8 mouse cellular contexts compared by ENCODE assay signal in the genomic region with DNA sequence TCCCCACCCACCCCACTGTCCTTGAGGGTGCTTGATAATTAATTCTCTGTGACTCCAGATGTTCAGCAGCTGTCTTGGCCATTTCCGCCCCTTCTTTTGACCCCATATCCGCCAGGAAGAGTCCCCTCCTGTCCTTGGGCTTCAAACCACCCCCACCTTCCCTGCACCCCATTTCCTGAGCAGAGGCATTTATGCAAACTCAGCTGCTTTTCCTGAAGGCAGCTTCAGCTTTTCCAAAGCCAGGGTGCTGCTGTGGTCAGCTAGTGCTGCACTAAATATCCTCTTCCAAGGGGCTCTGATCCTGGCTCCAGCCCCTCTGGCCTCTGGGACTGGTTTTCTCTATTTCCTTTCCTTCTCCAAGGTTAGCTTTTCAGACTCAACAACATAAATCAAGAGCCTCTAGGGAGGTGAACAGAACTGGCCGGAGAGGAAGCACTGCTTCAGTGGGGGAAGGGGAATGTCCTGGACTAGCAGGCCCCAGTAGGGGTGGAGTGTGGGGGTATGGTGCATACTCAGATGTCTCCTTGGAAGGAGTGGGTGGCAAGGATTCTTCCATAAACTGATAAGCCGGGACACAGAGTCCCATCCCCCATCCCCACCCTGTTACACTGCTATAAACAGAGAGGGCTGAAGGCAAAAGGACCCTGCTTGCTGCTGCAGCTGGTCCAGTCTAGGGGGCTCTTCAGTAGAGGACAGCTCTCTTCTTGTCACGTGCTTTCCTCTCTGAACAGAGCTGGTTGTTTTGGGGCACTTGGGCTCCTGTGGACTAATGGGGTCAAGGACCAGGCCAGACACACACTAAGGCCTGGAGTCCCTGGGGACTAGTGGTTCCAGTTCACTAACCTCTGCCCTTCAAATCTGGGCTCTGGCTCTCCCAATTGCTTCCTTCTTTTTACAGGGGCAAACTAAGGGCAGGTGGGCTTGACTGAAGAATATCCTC. TPM values are rescaled to one million over a fixed set of nuclear protein-coding genes. Genes with fewer than 3 reads are reported as not detected.
DNase-seq lines count a peak whose midpoint lies in the region; ATAC-seq lines count a peak whose summit lies in the region.

No protein-coding gene starts in this region.

- H3K4me3 ChIP-seq in heart, embryonic 11.5 days (ENCODE audit: low read depth, low read length) = no peak overlapping the region
- H3K4me3 ChIP-seq in kidney, embryonic 14.5 days (ENCODE audit: low read length) = no peak overlapping the region
- no peak overlapping the region for H3K4me3 ChIP-seq in macrophage (ENCODE audit: inconsistent target)

- no peak overlapping the region for H3K4me2 ChIP-seq in heart, embryonic 11.5 days
- 0 out of 2 replicates have a peak overlapping the region, but pooled peaks have one; percentile 6 for H3K4me2 ChIP-seq in kidney, embryonic 14.5 days (replicated peaks; ENCODE audit: low read depth, low read length)

- H3K27me3 ChIP-seq in heart, embryonic 11.5 days (ENCODE audit: control insufficient read depth, insufficient read depth, low read length) = no peaks in the 10 kb centered on the region
- no peaks in the 10 kb centered on the region for H3K27me3 ChIP-seq in kidney, embryonic 14.5 days (ENCODE audit: control insufficient read depth, insufficient read depth, low read length)

- peak; percentile 46 for DNase-seq in urinary bladder, postnatal 14 days (ENCODE audit: low spot score)
- no peak for DNase-seq in urinary bladder, adult 18-20 months (ENCODE audit: low spot score in 2 of 2)
- no peak for DNase-seq in thymus, postnatal 4 days
- DNase-seq in layer of hippocampus, postnatal 25 days (ENCODE audit: extremely low spot score in 1 of 2, low spot score in 1 of 2) = no peak

- no peaks in the 10 kb centered on the region for H3K36me3 ChIP-seq in heart, embryonic 11.5 days (ENCODE audit: control insufficient read depth, insufficient read depth, low read length)
- no peaks in the 10 kb centered on the region for H3K36me3 ChIP-seq in kidney, embryonic 14.5 days (ENCODE audit: control insufficient read depth, insufficient read depth, low read length)
- H3K36me3 ChIP-seq in macrophage (ENCODE audit: inconsistent target) = no peaks in the 10 kb centered on the region

- peaks cover 19% of the 10 kb centered on the region for H3K4me1 ChIP-seq in heart, embryonic 11.5 days (ENCODE audit: control insufficient read depth, insufficient read depth, low read length)
- peaks cover 36% of the 10 kb centered on the region for H3K4me1 ChIP-seq in kidney, embryonic 14.5 days (ENCODE audit: control insufficient read depth, insufficient read depth, low read length)

- H3K9ac ChIP-seq in heart, embryonic 11.5 days (ENCODE audit: low read depth, low read length) = no peak overlapping the region
- peak overlapping the region; percentile 19; the same call in 1 of the 2 replicates for H3K9ac ChIP-seq in kidney, embryonic 14.5 days (ENCODE audit: low read depth, low read length)

- WGBS in heart, embryonic 11.5 days (ENCODE audit: insufficient replicate concordance) = 28% methylated on average over 5 of the region's 5 CpGs
- WGBS in kidney, embryonic 14.5 days = 7% methylated on average over 5 of the region's 5 CpGs
- 55% methylated on average over 5 of the region's 5 CpGs for WGBS in macrophage (ENCODE audit: missing documents)

- peak overlapping the region; percentile 46 for H3K27ac ChIP-seq in heart, embryonic 11.5 days (ENCODE audit: low read depth, low read length)
- peak overlapping the region; percentile 89 for H3K27ac ChIP-seq in kidney, embryonic 14.5 days (ENCODE audit: low read depth, low read length)
- peak overlapping the region; percentile 32 for H3K27ac ChIP-seq in macrophage

- H3K79me2 ChIP-seq in macrophage (ENCODE audit: inconsistent target) = no peaks in the 10 kb centered on the region

- no peaks in the 10 kb centered on the region for H3K9me3 ChIP-seq in heart, embryonic 11.5 days (replicated peaks; ENCODE audit: control insufficient read depth, low read length)
- no peaks in the 10 kb centered on the region for H3K9me3 ChIP-seq in kidney, embryonic 14.5 days (ENCODE audit: control insufficient read depth, low read length)

- peak; percentile 55 for ATAC-seq in heart, embryonic 11.5 days (replicated peaks; ENCODE audit: insufficient number of reproducible peaks, low FRiP score, low TSS enrichment)
- peak; percentile 97 for ATAC-seq in kidney, embryonic 14.5 days (ENCODE audit: low FRiP score, low TSS enrichment)
- ATAC-seq in monocyte, adult 5-6 weeks (replicated peaks; ENCODE audit: insufficient number of reproducible peaks, low FRiP score, low TSS enrichment, poor library complexity, severe bottlenecking) = no peak

RNA-seq across cellular contexts. Expression of gene Abhd16b, which starts 5.4 kb away (rescaled TPM):
- 0.43 and 0.65 TPM in 2 replicates for polyA plus RNA-seq in heart, embryonic 11.5 days (2014; fragmentation: Nextera tagmentation; extraction: Ambion mirVana)
- 0.14 and 0.19 TPM in 2 replicates for polyA plus RNA-seq in kidney, embryonic 14.5 days (2014; fragmentation: Nextera tagmentation; extraction: Ambion mirVana)
- not detected for total RNA-seq in macrophage (2018; cell fraction: chromatin; rRNA removed)
- not detected for total RNA-seq in macrophage (2018; cell fraction: cytosol; rRNA removed)
- total RNA-seq in macrophage (2018; cell fraction: nucleus; rRNA removed) = not detected
- not detected in 3 replicates for polyA plus RNA-seq in macrophage (2018)
- not detected in 3 replicates for total RNA-seq in monocyte, adult 5-6 weeks (2017)
- total RNA-seq in layer of hippocampus, postnatal 25 days (2021) = not detected

RNA-seq across cellular contexts. Expression of gene Tpd52l2, which starts 9.3 kb away (rescaled TPM):
- 119 and 128 TPM in 2 replicates for polyA plus RNA-seq in heart, embryonic 11.5 days (2014; fragmentation: Nextera tagmentation; extraction: Ambion mirVana)
- 175 and 184 TPM in 2 replicates for polyA plus RNA-seq in kidney, embryonic 14.5 days (2014; fragmentation: Nextera tagmentation; extraction: Ambion mirVana)
- total RNA-seq in macrophage (2018; cell fraction: chromatin; rRNA removed) = 100 to 1,000 TPM in 5 of 26 experiments, 10 to 100 TPM in 21; 28.2 to 120 (median 68.2) TPM
- total RNA-seq in macrophage (2018; cell fraction: cytosol; rRNA removed) = 10 to 100 TPM; 37.6 to 55.2 (median 48.5) TPM
- 10 to 100 TPM; 23.9 to 77.7 (median 48.4) TPM for total RNA-seq in macrophage (2018; cell fraction: nucleus; rRNA removed)
- 36.4 to 66.4 TPM (median 47.0 TPM) in 3 replicates for polyA plus RNA-seq in macrophage (2018)
- total RNA-seq in monocyte, adult 5-6 weeks (2017) = 87.5 to 134 TPM (median 104 TPM) in 3 replicates
- total RNA-seq in layer of hippocampus, postnatal 25 days (2021) = 10 to 100 TPM; 75.4 to 79.1 TPM

RNA-seq across cellular contexts. Expression of gene Zbtb46, which starts 28.4 kb away (rescaled TPM):
- polyA plus RNA-seq in heart, embryonic 11.5 days (2014; fragmentation: Nextera tagmentation; extraction: Ambion mirVana) = 10.3 and 10.5 TPM in 2 replicates
- polyA plus RNA-seq in kidney, embryonic 14.5 days (2014; fragmentation: Nextera tagmentation; extraction: Ambion mirVana) = 13.7 and 26.6 TPM in 2 replicates
- 1 to 10 TPM in 21 of 26 experiments, under 1 TPM in 5; 0.13 to 8.5 (median 1.3) TPM for total RNA-seq in macrophage (2018; cell fraction: chromatin; rRNA removed)
- 1 to 10 TPM in 2 of 26 experiments, under 1 TPM in 24; 0.17 to 1.9 (median 0.28) TPM for total RNA-seq in macrophage (2018; cell fraction: cytosol; rRNA removed)
- total RNA-seq in macrophage (2018; cell fraction: nucleus; rRNA removed) = 1 to 10 TPM in 18 of 26 experiments, under 1 TPM in 8; 0.55 to 5.7 (median 1.3) TPM
- polyA plus RNA-seq in macrophage (2018) = 0.09 to 0.23 TPM (median 0.21 TPM) in 3 replicates
- total RNA-seq in monocyte, adult 5-6 weeks (2017) = 2.3 to 4.3 TPM (median 3.8 TPM) in 3 replicates
- 1 to 10 TPM; 6.7 to 7.3 TPM for total RNA-seq in layer of hippocampus, postnatal 25 days (2021)

RNA-seq across cellular contexts. Expression of gene Dnajc5, which starts 32.7 kb away (rescaled TPM):
- polyA plus RNA-seq in heart, embryonic 11.5 days (2014; fragmentation: Nextera tagmentation; extraction: Ambion mirVana) = 69.0 and 76.1 TPM in 2 replicates
- polyA plus RNA-seq in kidney, embryonic 14.5 days (2014; fragmentation: Nextera tagmentation; extraction: Ambion mirVana) = 41.5 and 82.2 TPM in 2 replicates
- 10 to 100 TPM; 29.2 to 86.1 (median 54.2) TPM for total RNA-seq in macrophage (2018; cell fraction: chromatin; rRNA removed)
- total RNA-seq in macrophage (2018; cell fraction: cytosol; rRNA removed) = 10 to 100 TPM; 58.1 to 91.1 (median 76.6) TPM
- total RNA-seq in macrophage (2018; cell fraction: nucleus; rRNA removed) = 100 to 1,000 TPM in 4 of 26 experiments, 10 to 100 TPM in 22; 47.9 to 113 (median 73.1) TPM
- polyA plus RNA-seq in macrophage (2018) = 50.7 to 68.7 TPM (median 60.0 TPM) in 3 replicates
- total RNA-seq in monocyte, adult 5-6 weeks (2017) = 47.3 to 71.5 TPM (median 52.6 TPM) in 3 replicates
- total RNA-seq in layer of hippocampus, postnatal 25 days (2021) = 100 to 1,000 TPM; 272 to 281 TPM

Comparison
In these comparisons a context has a peak if more than half of its experiments do, and no peak if none do; other contexts are left out.
1. H3K27ac ChIP-seq: peak in every context shown above with its lines; median percentile 89 in kidney, embryonic 14.5 days; 46 in heart, embryonic 11.5 days; 32 in macrophage.